Mouse (Mus musculus): Measurements from ENCODE around the gene P2rx7.

DNA sequence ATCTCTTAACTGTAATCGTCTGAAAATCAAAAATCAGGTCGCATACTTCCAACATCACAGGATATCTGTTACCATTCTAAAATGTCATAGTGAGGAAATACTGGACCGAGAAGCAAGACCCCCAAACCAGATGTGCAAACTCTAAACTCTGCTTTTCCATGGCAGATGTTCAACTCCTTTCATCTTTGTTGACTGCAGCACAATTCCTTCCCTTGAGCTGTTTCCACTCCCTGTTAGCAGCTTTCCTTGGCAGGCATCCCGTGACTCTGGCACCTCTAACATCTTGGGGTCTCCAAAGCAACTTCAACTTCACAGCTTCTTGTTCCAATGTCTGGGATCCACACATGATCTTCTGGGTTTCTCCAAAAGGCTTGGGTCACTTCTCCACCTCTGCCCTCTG, 43.7 kb downstream of the P2rx7 start:
- no peak for TF ChIP-seq CTCF (IDR thresholded peaks at IDR 0.05; ENCODE audit: extremely low read depth, insufficient read depth, low read length)
- TF ChIP-seq POLR2A (IDR thresholded peaks at IDR 0.05; ENCODE audit: extremely low read depth, insufficient read depth, low read length), result no peak

Measured in cortical plate, adult 2 months (tissue).